Mouse (Mus musculus) brown adipose tissue, adult 24 weeks (tissue): ENCODE data around the gene Olfr994. TPM values are rescaled to one million over a fixed set of nuclear protein-coding genes. Genes with fewer than 3 reads are reported as not detected.

Experiments used
- H3K27ac ChIP-seq: fragments of 200-500 bp; replicated peaks from 2 replicates; pipeline ENCODE4 v1.5.1; 2012; ENCODE audit warnings: low read depth, mild to moderate bottlenecking, low read length
- H3K4me1 ChIP-seq: fragments of 200-500 bp; 2 replicates; pipeline ENCODE4 v1.6.1; 2012; ENCODE audit warnings: low read length, mixed read lengths; ENCODE audit not compliant: control insufficient read depth, insufficient read depth, insufficient read length
- H3K4me3 ChIP-seq: fragments of 200-500 bp; 2 replicates; pipeline ENCODE4 v1.5.1; 2012; ENCODE audit warnings: low read depth, mild to moderate bottlenecking, low read length, moderate library complexity; ENCODE audit not compliant: insufficient read depth
- polyA plus RNA-seq: library from polyadenylated mRNA; stranded (reverse); fragments of >200 nt; gene quantifications from 2 replicates; pipeline ENCODE4 v1.2.4, GENCODE M21; 2012; ENCODE audit not compliant: missing spikeins, insufficient read depth, insufficient read length

The Olfr994 gene
- polyA plus RNA-seq, result not detected in 2 replicates

DNA sequence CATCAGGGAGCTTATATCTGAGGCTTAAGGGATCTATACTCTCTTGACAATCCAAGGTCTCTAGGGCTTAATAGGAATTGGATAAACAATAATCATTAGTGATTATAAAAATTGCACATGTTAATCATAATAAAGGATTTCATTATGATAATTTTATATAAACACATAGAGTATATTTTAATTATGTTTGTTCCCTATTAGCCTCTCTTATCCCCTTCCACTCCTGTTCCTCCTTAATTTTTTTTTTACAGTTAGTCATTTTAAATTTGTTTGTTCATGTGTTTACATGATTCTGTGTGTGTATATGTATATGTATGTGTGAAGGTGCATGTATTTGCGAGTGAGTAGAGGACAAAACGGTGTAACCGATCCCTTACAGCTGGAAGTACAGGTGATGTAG lies at the start of gene Olfr994:
Gene Olfr994, minus strand, starts transcription at position 101 of the 400 bp plus-strand sequence.
- H3K4me3 ChIP-seq, result no peak within 1 kb of the TSS
- H3K27ac ChIP-seq, result no peak within 1 kb of the TSS
- H3K4me1 ChIP-seq, result no peaks in the 10 kb centered on the region

DNA sequence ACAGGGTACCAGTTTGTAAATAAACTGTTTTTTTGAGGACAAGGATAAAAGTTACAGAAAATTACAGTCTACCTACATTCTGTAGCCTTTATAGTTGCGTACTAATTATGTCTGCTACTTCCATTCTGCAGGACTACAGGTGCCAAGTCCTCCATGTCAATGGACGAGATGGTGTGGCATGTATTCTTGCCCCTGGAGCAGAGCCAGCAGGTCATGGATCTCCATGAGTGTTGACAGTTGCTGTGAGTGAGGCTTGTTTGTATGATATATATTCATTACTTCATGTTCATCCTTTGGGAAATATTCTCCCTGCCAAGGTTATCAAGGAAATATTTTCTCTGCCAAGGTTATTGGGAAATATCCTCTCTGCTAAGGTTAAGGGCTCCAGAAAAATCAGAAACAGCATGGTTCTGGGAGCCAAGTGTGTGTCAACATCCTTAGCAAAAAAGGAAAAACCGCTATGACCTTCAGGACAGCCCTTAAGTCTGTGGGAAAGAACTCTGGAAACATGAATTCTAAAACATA lies 30.6 kb upstream of the Olfr994 start:
- Histone ChIP-seq H3K4me3 (no peak overlapping the region), H3K4me1 (no peaks in the 10 kb centered on the region), H3K27ac (no peak overlapping the region)

DNA sequence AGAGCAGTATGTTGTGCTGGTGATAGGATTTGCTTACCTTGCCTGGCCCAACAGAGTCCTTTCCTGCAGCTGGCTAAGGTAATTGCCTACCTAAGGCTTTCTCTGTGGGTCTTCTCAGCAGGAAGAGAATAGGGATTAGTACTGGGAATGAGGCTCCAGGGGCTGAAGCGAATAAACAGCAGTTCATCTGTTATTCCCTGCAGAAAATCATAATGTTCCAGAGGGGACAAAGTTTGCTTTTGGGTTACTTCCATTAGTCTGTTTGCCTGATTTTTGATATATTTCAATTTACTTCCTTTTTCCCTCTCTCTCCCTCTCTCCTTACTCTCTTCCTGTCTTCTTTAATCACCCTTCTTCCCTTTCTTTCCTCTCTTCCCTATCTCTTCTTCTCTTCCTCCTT lies 7.3 kb upstream of the Olfr994 start, which contains the start of gene Olfr995:
Gene Olfr995, minus strand, starts transcription at position 101 of the 400 bp plus-strand sequence.
- no peak within 1 kb of the TSS for H3K4me3 ChIP-seq
- no peaks in the 10 kb centered on the region for H3K4me1 ChIP-seq
- no peak within 1 kb of the TSS for H3K27ac ChIP-seq

DNA sequence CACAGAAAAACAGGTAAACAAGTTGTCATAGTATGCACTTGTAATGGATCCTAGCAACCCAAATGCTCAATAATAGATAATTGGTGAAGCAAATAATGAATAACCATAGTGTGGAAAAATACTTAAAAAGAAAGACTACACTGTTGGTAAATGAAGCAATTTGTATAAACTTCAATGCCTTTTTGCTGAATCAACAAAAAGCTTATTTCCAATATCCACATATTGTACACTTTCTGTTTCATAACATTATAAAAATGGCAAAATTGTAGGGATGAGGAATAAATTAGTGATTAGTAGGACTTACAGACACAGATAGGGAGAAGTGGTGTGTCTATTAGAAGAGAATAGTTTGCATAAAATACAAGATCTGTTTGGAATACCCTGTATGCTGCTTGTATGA lies 6.3 kb upstream of the Olfr994 start:
- H3K27ac ChIP-seq, result no peak overlapping the region

DNA sequence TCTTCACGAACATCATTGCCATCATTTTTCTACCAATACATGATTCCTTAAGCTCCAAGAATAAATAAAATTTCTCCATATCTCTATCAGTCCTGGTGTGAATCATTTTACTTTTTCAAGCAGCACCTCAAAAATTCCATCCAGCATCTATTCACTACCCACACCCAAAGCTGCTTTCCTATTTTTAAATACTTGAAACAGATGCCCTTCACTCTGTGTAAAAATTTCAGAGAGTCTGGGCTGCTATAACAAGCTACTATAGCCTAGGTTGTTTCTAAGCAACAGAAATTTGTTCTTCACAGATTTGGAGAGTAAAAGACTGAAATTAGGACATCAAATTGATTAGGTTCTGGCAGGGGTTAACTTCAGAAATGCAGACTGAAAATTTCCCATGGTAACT lies 10.4 kb downstream of the Olfr994 start:
- Histone ChIP-seq H3K27ac (no peak overlapping the region), H3K4me1 (no peaks in the 10 kb centered on the region), H3K4me3 (no peak overlapping the region)

More for the DNA sequence above, 6.3 kb upstream of the Olfr994 start:
- no peak overlapping the region for H3K4me3 ChIP-seq
- no peaks in the 10 kb centered on the region for H3K4me1 ChIP-seq

DNA sequence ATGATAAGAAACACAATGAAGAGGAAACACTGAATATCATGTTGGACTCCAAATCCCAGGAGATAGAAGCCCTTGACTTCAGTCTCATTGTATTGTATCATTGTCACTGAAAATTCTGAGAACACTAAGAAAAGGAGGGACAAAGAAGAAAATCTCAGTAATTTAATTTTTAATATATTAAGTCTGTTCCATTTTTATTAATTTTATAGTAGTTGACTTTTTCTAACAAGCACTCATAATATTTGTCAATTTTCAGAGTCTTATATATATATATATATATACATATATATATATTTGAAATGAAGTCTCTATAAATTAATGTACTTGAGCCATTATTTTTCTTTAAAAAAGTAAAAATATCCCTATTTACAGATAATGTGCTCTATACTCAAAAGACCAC lies 21.5 kb downstream of the Olfr994 start, which contains the start of gene Olfr993:
Gene Olfr993, minus strand, starts transcription at position 101 of the 400 bp plus-strand sequence.
- Histone ChIP-seq H3K4me1 (no peaks in the 10 kb centered on the region), H3K4me3 (no peak within 1 kb of the TSS), H3K27ac (no peak within 1 kb of the TSS)

DNA sequence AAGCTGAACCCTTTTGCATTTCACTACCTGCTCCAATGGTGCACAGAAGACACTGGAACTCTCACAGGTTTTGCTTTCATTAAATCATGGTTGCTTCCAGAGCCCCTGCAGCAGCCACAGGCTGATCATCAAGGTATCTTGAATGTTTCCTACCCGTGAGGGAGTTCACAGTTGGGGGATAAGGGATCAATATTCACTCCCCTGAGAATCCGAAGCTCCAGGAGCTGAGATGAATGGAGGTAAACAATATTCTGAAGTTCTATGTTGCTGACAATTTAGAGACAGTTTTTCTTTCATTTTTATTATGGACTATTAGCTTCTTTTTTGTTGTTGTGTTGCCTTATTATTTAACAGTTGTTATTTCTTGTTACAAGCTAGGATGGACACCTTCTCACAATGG lies 26.9 kb downstream of the Olfr994 start, which contains the start of gene Olfr992:
Gene Olfr992, minus strand, starts transcription at position 101 of the 400 bp plus-strand sequence.
- Histone ChIP-seq H3K4me3 (no peak within 1 kb of the TSS), H3K4me1 (no peaks in the 10 kb centered on the region), H3K27ac (no peak within 1 kb of the TSS)

Other genes starting within 250 kb of the Olfr994 start
- gene Lrrc55, start 239.3 kb downstream of the Olfr994 start, polyA plus RNA-seq, result 0.38 and 0.79 TPM in 2 replicates
- not detected in 2 replicates for gene Olfr987, start 97.1 kb downstream of the Olfr994 start, polyA plus RNA-seq
- not detected in 2 replicates for gene Olfr988, start 73.2 kb downstream of the Olfr994 start, polyA plus RNA-seq
- not detected in 2 replicates for gene Olfr992, start 27.0 kb downstream of the Olfr994 start, polyA plus RNA-seq
- not detected in 2 replicates for gene Olfr993, start 21.6 kb downstream of the Olfr994 start, polyA plus RNA-seq
- not detected in 2 replicates for gene Olfr995, start 7.2 kb upstream of the Olfr994 start, polyA plus RNA-seq
- gene 4833423E24Rik, start 82.6 kb upstream of the Olfr994 start, polyA plus RNA-seq, result not detected in 2 replicates
- gene Olfr996, start 142.8 kb upstream of the Olfr994 start, polyA plus RNA-seq, result not detected in 2 replicates
- gene Olfr998, start 152.5 kb upstream of the Olfr994 start, polyA plus RNA-seq, result not detected in 2 replicates
- gene Olfr1000, start 175.5 kb upstream of the Olfr994 start, polyA plus RNA-seq, result not detected in 2 replicates
- gene Olfr1002, start 214.3 kb upstream of the Olfr994 start, polyA plus RNA-seq, result not detected in 2 replicates
- gene Olfr154, start 228.0 kb upstream of the Olfr994 start, polyA plus RNA-seq, result not detected in 2 replicates
- gene Olfr1006, start 242.3 kb upstream of the Olfr994 start, polyA plus RNA-seq, result not detected in 2 replicates